Mouse (Mus musculus) lung, adult 10 weeks (tissue): Measurements from ENCODE around the gene Slpi. TPM values are rescaled to one million over a fixed set of nuclear protein-coding genes. Genes with fewer than 3 reads are reported as not detected.

Source experiments
- polyA plus RNA-seq: library from polyadenylated mRNA; stranded (reverse); fragments of 350-450 nt; fragmentation: Illumina TruSeq; extraction: RNeasy Lipid Tissue Mini Kit (QIAGEN cat#74804); gene quantifications from one replicate; pipeline ENCODE4 v1.2.3, GENCODE M21; 2014; ENCODE audit warnings: low read depth, low replicate concordance; ENCODE audit not compliant: insufficient read depth

Gene Slpi
- 98.1 TPM for polyA plus RNA-seq

GRCm38 (mm10) chr2:164389020-164389419 lies at the start of gene Slpi:
Gene Slpi, minus strand, starts transcription at chr2:164389095.

GRCm38 (mm10) chr2:164405060-164405459 lies 16.2 kb upstream of the Slpi start, which contains the start of gene Matn4:
Gene Matn4, minus strand, starts transcription at chr2:164405160.

GRCm38 (mm10) chr2:164402906-164403305 lies 14.0 kb upstream of the Slpi start, which contains the start of gene Rbpjl:
Gene Rbpjl, plus strand, starts transcription at chr2:164403141.

GRCm38 (mm10) chr2:164332440-164332839 lies 56.5 kb downstream of the Slpi start, which contains the start of gene Svs5:
Gene Svs5, plus strand, starts transcription at chr2:164332740.

GRCm38 (mm10) chr2:164316451-164316850 lies 72.4 kb downstream of the Slpi start, which contains the start of gene Svs6:
Gene Svs6, plus strand, starts transcription at chr2:164316751.

Other genes with a start within 250 kb of the Slpi start
- gene Kcns1, start 218.0 kb downstream of the Slpi start, polyA plus RNA-seq = not detected
- gene Wfdc5, start 206.4 kb downstream of the Slpi start, polyA plus RNA-seq = not detected
- not detected for gene Wfdc12, start 198.5 kb downstream of the Slpi start, polyA plus RNA-seq
- gene Wfdc15a, start 189.0 kb downstream of the Slpi start, polyA plus RNA-seq = not detected
- not detected for gene Wfdc15b, start 167.4 kb downstream of the Slpi start, polyA plus RNA-seq
- not detected for gene Svs2, start 150.6 kb downstream of the Slpi start, polyA plus RNA-seq
- not detected for gene Svs3b, start 132.5 kb downstream of the Slpi start, polyA plus RNA-seq
- not detected for gene Svs4, start 110.6 kb downstream of the Slpi start, polyA plus RNA-seq
- gene Svs3a, start 99.8 kb downstream of the Slpi start, polyA plus RNA-seq = not detected
- gene Svs6, start 72.3 kb downstream of the Slpi start, polyA plus RNA-seq = not detected
- gene Svs5, start 56.4 kb downstream of the Slpi start, polyA plus RNA-seq = not detected
- gene Rbpjl, start 14.0 kb upstream of the Slpi start, polyA plus RNA-seq = 10.2 TPM
- 22.9 TPM for gene Matn4, start 16.1 kb upstream of the Slpi start, polyA plus RNA-seq
- 109 TPM for gene Sdc4, start 54.8 kb upstream of the Slpi start, polyA plus RNA-seq
- 37.0 TPM for gene Sys1, start 67.9 kb upstream of the Slpi start, polyA plus RNA-seq
- gene Gm20458, start 71.9 kb upstream of the Slpi start, polyA plus RNA-seq = not detected
- not detected for gene Trp53tg5, start 84.6 kb upstream of the Slpi start, polyA plus RNA-seq
- 69.5 TPM for gene Dbndd2, start 97.0 kb upstream of the Slpi start, polyA plus RNA-seq
- gene Pigt, start 108.4 kb upstream of the Slpi start, polyA plus RNA-seq = 34.2 TPM
- 2,326 TPM for gene Wfdc2, start 173.3 kb upstream of the Slpi start, polyA plus RNA-seq
- gene Spint3, start 184.4 kb upstream of the Slpi start, polyA plus RNA-seq = not detected
- 4.4 TPM for gene Wfdc6a, start 196.4 kb upstream of the Slpi start, polyA plus RNA-seq
- gene Eppin, start 204.5 kb upstream of the Slpi start, polyA plus RNA-seq = not detected
- gene Wfdc6b, start 224.4 kb upstream of the Slpi start, polyA plus RNA-seq = 3.0 TPM
- 1.2 TPM for gene Wfdc8, start 224.5 kb upstream of the Slpi start, polyA plus RNA-seq
- gene Wfdc16, start 249.7 kb upstream of the Slpi start, polyA plus RNA-seq = 0.95 TPM